Mouse (Mus musculus) liver, embryonic 14.5 days (tissue): Measurements from ENCODE around the gene Dbr1. TPM values are rescaled to one million over a fixed set of nuclear protein-coding genes. Genes with fewer than 3 reads are reported as not detected.

Source experiments
- ATAC-seq: fragments of 200-750 bp; cut with Nextera tagmentation; 2 replicates; pipeline ENCODE4 v1.8.0; 2017; ENCODE audit warnings: moderate number of reproducible peaks, mild to moderate bottlenecking, moderate library complexity; ENCODE audit not compliant: insufficient read depth
- DNase-seq, 3 experiments: peaks; one replicate each; pipeline ENCODE4 v3.0.0-alpha.2; 2012 to 2013; ENCODE audit warnings: low read depth in 3 of 3, low spot score in 3 of 3
- H3K27ac ChIP-seq: fragments of 300-500 bp; sonication (generic); 2 replicates; pipeline ENCODE4 v1.5.1; 2014; ENCODE audit warnings: moderate library complexity, mild to moderate bottlenecking, control low read depth, inconsistent platforms
- H3K27me3 ChIP-seq: fragments of 300-500 bp; sonication (generic); 2 replicates; pipeline ENCODE4 v1.6.1; 2014; ENCODE audit warnings: mild to moderate bottlenecking, low read length, moderate library complexity; ENCODE audit not compliant: control insufficient read depth, insufficient read depth
- H3K36me3 ChIP-seq: fragments of 300-500 bp; sonication (generic); replicated peaks from 2 replicates; pipeline ENCODE4 v1.6.1; 2014; ENCODE audit warnings: low read depth; ENCODE audit not compliant: control insufficient read depth, insufficient read depth
- H3K4me1 ChIP-seq, 2 experiments: fragments of 200-500 bp in 1 of 2; fragments of 300-500 bp in 1 of 2; sonication (generic) in 1 of 2; replicated peaks; 2 replicates each; pipeline ENCODE4 v1.6.1; 2012 to 2014; ENCODE audit warnings: antibody characterized with exemption in 1 of 2, inconsistent platforms in 1 of 2, low read length in 1 of 2; ENCODE audit not compliant: control insufficient read depth in 2 of 2, insufficient read depth in 2 of 2
- H3K4me2 ChIP-seq: fragments of 300-500 bp; sonication (generic); 2 replicates; pipeline ENCODE4 v1.6.1; 2014; ENCODE audit warnings: low read depth, mild to moderate bottlenecking, control low read depth, moderate library complexity
- H3K4me3 ChIP-seq, 2 experiments: fragments of 200-500 bp in 1 of 2; fragments of 300-500 bp in 1 of 2; sonication (generic) in 1 of 2; 2 replicates each; pipeline ENCODE4 v1.5.1; 2012 to 2014; ENCODE audit warnings: low read depth in 2 of 2, low read length in 2 of 2, mild to moderate bottlenecking in 2 of 2, control low read depth in 1 of 2, inconsistent platforms in 1 of 2, moderate library complexity in 1 of 2; ENCODE audit not compliant: insufficient read depth in 1 of 2
- H3K9ac ChIP-seq: fragments of 300-500 bp; sonication (generic); replicated peaks from 2 replicates; pipeline ENCODE4 v1.6.1; 2014; ENCODE audit warnings: mild to moderate bottlenecking, control low read depth, moderate library complexity
- H3K9me3 ChIP-seq: fragments of 300-500 bp; sonication (generic); 2 replicates; pipeline ENCODE4 v1.6.1; 2016; ENCODE audit warnings: low read length, mixed read lengths; ENCODE audit not compliant: control insufficient read depth
- CTCF ChIP-seq: IDR thresholded peaks from 2 replicates; pipeline ENCODE4 v1.5.1; 2016; ENCODE audit warnings: antibody characterized with exemption, low read depth, control low read depth
- EP300 ChIP-seq: IDR thresholded peaks from 2 replicates; pipeline ENCODE4 v1.6.1; 2016; ENCODE audit warnings: antibody characterized with exemption, low read depth
- WGBS: fragments of 180-500 bp; shearing (Covaris S2); extraction: QIAGEN DNeasy Blood & Tissue Kit; methylation state at CpG from one replicate; pipeline ENCODE4 v1.1.7; 2014; ENCODE audit not compliant: insufficient replicate concordance; 5-methylcytosine and 5-hydroxymethylcytosine counted together
- polyA plus RNA-seq, 2 experiments: library from polyadenylated mRNA; depleted of rRNA in 1 of 2; stranded (reverse) in 1 of 2; unstranded in 1 of 2; fragments of >200 nt; fragmentation: Nextera tagmentation in 1 of 2; extraction: Ambion mirVana in 1 of 2; gene quantifications; 2 replicates each; pipeline versions ENCODE4 v1.2.1 to v1.2.3; 2012 to 2014

Dbr1 gene
- polyA plus RNA-seq, 2 experiments, result 10.4 to 13.3 TPM

- H3K4me1 ChIP-seq, result no peaks in the 10 kb centered on the region
- no peak for TF ChIP-seq CTCF
- no peak for TF ChIP-seq EP300
- no peak within 1 kb of the TSS for H3K4me3 ChIP-seq
- WGBS, result 7% methylated on average over 2 of the region's 2 CpGs
- no peak for ATAC-seq
- H3K9me3 ChIP-seq, result no peaks in the 10 kb centered on the region
- no peak within 1 kb of the TSS for H3K4me2 ChIP-seq
- no peak within 1 kb of the TSS for H3K9ac ChIP-seq
- no peaks in the 10 kb centered on the region for H3K36me3 ChIP-seq
- H3K27ac ChIP-seq, result no peak within 1 kb of the TSS
- DNase-seq, result no peak
- no peaks in the 10 kb centered on the region for H3K27me3 ChIP-seq
These were observed 36.6 kb downstream of the Dbr1 start, which contains the start of gene A4gnt for GRCm38 (mm10) chr9:99612202-99612601. Gene A4gnt, plus strand, starts transcription at chr9:99612502.

- WGBS, result 78% methylated on average over 7 of the region's 8 CpGs
- ATAC-seq, result no peak
- Histone ChIP-seq H3K4me3 (no peak overlapping the region), H3K27me3 (no peaks in the 10 kb centered on the region), H3K9ac (no peak overlapping the region), H3K9me3 (no peaks in the 10 kb centered on the region), H3K4me2 (no peak overlapping the region), H3K4me1 (no peaks in the 10 kb centered on the region), H3K36me3 (no peaks in the 10 kb centered on the region), H3K27ac (no peak overlapping the region)
- TF ChIP-seq CTCF, result no peak
- no peak for TF ChIP-seq EP300
- no peak for DNase-seq
These were observed 44.1 kb downstream of the Dbr1 start for GRCm38 (mm10) chr9:99619688-99620087.

- H3K4me1 ChIP-seq, result no peaks in the 10 kb centered on the region
- no peak overlapping the region for H3K9ac ChIP-seq
- WGBS, result 72% methylated on average over 11 of the region's 11 CpGs
- H3K9me3 ChIP-seq, result no peaks in the 10 kb centered on the region
- H3K27me3 ChIP-seq, result no peaks in the 10 kb centered on the region
- no peak overlapping the region for H3K4me3 ChIP-seq
- no peaks in the 10 kb centered on the region for H3K36me3 ChIP-seq
- ATAC-seq, result no peak
- no peak for DNase-seq
- no peak for TF ChIP-seq CTCF
- no peak for TF ChIP-seq EP300
- H3K4me2 ChIP-seq, result no peak overlapping the region
- no peak overlapping the region for H3K27ac ChIP-seq
These were observed 44.6 kb downstream of the Dbr1 start for GRCm38 (mm10) chr9:99620196-99620595.

- Histone ChIP-seq H3K4me3 (no peak overlapping the region), H3K36me3 (no peaks in the 10 kb centered on the region), H3K27ac (no peak overlapping the region), H3K4me2 (no peak overlapping the region), H3K9me3 (no peaks in the 10 kb centered on the region), H3K9ac (no peak overlapping the region), H3K27me3 (no peaks in the 10 kb centered on the region), H3K4me1 (no peaks in the 10 kb centered on the region)
- DNase-seq, result no peak
- 42% methylated on average over 1 of the region's 1 CpGs for WGBS
- no peak for ATAC-seq
- no peak for TF ChIP-seq EP300
- no peak for TF ChIP-seq CTCF
These were observed 46.4 kb downstream of the Dbr1 start for GRCm38 (mm10) chr9:99622034-99622433.

- WGBS, result 35% methylated on average over 2 of the region's 2 CpGs
- Histone ChIP-seq H3K9me3 (no peaks in the 10 kb centered on the region), H3K27me3 (no peaks in the 10 kb centered on the region), H3K36me3 (no peaks in the 10 kb centered on the region), H3K9ac (no peak overlapping the region), H3K4me2 (no peak overlapping the region), H3K4me1 (no peaks in the 10 kb centered on the region), H3K27ac (no peak overlapping the region), H3K4me3 (no peak overlapping the region)
- ATAC-seq (no peak), DNase-seq (no peak)
- TF ChIP-seq CTCF (no peak), EP300 (no peak)
These were observed 47.4 kb downstream of the Dbr1 start for GRCm38 (mm10) chr9:99622966-99623365.

GRCm38 (mm10) chr9:99624117-99624516 is 48.5 kb downstream of the Dbr1 start:
- 58% methylated on average over 6 of the region's 6 CpGs for WGBS
- no peak for DNase-seq

More at GRCm38 (mm10) chr9:99624117-99624516, 48.5 kb downstream of the Dbr1 start:
- H3K4me2 ChIP-seq, result no peak overlapping the region
- H3K9ac ChIP-seq, result no peak overlapping the region
- H3K27me3 ChIP-seq, result no peaks in the 10 kb centered on the region
- no peaks in the 10 kb centered on the region for H3K9me3 ChIP-seq
- no peak overlapping the region for H3K27ac ChIP-seq
- ATAC-seq, result no peak
- no peaks in the 10 kb centered on the region for H3K36me3 ChIP-seq
- no peak overlapping the region for H3K4me3 ChIP-seq
- no peaks in the 10 kb centered on the region; a peak in 2 of 4 replicates for H3K4me1 ChIP-seq
- no peak for TF ChIP-seq EP300
- TF ChIP-seq CTCF, result no peak
